Mouse (Mus musculus) fat pad, adult 2 months (tissue): ENCODE data around the gene Nfya.

Experiments
- DNase-seq: peaks from one replicate; pipeline ENCODE4 v3.0.0-alpha.2; 2011; ENCODE audit warnings: low read depth, low spot score; ENCODE audit errors: extremely low read depth

The Nfya gene

DNA sequence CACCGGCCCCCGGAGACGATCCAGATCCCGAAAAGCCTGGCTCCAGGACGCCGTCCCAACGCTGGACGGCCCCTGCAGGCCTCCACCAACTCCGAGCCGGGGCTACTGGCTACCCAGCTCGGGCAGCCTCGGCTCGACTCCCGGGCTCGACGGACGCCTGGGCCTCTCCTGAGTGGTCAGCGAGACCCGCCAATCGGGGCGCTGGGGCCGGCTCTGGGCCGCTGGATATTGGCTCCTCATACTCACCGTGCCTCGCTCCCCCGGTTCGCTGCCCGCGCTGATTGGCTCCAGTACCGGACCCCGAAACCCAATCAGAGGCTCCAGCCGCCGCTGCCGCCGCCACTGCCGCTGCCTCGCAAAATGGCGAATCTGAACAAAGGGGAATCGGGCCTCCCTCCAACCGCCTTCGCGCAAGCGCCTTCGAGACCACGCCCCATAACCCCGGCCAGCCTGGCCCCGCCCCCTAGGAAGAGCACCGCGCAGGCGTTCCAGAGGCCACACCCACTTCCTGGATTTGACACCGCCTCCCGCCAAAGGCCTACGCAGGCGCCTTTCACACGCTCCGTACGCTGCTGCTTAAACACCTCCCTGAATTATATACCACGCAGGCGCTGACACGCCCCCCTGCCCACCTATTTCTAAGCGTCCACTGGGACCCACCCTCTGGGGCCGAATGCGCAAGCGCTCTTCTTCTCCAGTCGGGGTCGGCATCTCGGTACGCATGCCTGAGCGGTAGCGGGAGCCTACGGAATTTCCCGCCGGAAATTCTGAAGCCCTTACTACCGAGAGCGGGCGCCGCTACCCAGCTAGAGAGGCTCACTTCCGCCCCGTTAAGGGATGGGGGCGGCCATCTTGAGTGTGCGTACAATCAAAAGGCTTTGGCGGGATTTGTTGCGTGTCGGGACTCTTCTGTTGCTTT is at the start of gene Nfya, which contains the start of gene Oard1:
Gene Nfya (minus strand): TSS at position 527 of the 919 bp plus-strand sequence.
Gene Oard1 (plus strand): TSS at position 635 of the 919 bp plus-strand sequence.
- peak; percentile 81 for DNase-seq

DNA sequence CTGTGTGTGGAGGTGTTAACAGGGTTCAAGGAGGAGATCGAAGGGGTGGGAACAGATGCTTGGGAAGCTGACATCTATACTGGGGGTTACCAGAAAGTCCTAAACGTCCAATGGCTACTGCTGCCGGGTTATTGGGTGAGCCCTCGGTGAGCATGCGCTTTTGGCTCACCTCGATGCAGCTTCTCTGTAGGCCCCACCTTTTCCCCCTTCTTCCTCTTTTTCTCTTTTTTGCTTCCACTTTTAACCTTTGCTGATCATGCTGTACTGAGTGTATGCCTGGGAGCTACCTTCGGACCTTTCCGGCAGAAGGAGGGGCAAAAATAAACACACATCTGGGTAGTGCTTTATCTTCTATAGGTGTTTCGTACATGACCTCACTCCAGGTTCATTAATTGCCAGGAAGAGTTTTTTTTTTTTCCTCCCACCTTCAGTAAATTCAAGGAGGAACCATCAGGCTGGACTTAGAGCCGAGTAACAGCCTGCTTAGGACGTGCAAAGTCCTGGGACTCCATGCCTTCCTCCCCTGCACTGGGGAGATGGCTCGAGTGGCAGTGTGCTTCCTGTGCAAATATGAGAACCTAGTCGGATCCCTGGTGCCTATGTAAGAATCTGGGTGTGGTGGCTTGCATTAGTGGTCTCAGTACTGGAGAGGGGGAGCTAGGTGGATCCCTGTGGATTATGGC is 48.4 kb upstream of the Nfya start:
- no peak for DNase-seq

DNA sequence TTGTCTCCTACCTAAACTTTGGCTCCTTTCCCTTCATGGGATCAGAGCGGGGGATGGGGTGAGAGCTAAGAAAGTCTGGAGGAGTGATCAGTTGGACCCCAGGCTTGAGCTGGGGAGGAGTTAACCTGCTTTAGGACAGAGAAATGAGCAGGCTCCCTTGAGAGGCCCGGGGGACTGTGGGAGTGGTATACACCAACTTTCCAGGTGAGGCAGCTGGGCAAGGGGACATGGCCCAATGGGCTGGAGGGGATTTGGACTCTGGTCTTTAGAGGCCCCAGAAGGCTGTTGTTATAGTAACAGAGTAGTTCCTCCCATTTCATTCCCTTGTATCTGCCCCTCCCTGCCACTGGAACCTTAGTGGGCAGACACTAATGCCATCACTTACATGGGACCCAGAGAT is 46.2 kb upstream of the Nfya start:
- DNase-seq: no peak

DNA sequence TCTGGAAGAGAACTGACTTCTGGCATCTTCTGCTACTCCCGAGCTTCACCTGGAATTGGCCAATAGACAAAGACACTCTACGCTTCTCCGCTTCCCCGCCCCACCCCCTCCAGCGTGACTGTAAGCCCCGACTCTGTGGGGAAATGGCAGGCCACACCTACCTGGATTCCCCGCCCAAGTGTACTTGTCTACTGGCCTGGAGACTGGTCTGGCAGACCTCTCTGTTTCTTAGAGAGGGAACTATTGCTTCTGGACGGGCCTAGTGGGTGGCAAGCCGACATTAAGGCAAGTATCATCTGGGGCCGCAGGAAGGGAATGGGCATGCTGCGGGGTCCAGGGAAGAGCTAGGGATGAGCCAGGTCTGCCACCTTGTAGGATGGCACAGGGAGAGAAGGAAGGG is 45.0 kb upstream of the Nfya start, which contains the start of gene Unc5cl:
Gene Unc5cl (plus strand): TSS at position 214 of the 400 bp plus-strand sequence.
- no peak for DNase-seq

DNA sequence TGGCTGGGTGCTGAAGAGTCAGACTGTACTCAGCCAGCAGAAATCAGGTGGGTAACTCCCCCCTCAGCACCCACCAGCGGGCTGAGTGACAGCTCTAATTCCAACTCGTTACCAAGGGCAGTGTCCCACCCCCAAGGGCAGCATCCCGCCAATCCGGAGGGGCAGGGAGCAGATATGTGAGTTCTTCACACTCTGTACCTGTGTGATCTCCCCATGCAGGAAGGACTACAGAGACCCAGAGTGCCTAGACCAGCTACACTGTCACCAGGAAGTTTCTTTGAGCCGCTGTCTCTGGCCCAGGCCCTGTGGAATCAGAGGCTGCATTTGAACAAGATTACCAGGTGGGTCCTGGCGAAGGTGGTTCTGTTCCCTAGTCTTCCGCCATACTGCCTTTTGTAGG is 44.5 kb upstream of the Nfya start:
- DNase-seq: no peak

DNA sequence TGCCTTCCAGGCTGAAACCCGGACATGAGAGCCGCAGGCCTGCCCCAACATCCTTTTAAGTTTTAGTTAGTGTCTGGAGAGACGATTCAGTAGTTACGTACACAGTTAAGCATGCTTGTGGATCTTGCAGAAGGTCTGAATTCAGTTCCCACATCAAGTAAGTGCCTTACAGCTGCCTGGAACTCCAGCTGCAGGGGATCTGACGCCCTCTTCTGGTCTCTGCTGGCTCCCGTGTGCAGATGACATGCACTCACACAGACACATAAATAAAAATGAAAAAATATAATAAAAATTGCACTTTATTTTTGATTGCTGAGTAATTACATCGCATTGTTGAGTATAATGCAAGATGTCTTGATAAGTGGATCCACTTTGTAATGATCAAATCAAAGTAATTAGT is 43.8 kb upstream of the Nfya start:
- no peak for DNase-seq

DNA sequence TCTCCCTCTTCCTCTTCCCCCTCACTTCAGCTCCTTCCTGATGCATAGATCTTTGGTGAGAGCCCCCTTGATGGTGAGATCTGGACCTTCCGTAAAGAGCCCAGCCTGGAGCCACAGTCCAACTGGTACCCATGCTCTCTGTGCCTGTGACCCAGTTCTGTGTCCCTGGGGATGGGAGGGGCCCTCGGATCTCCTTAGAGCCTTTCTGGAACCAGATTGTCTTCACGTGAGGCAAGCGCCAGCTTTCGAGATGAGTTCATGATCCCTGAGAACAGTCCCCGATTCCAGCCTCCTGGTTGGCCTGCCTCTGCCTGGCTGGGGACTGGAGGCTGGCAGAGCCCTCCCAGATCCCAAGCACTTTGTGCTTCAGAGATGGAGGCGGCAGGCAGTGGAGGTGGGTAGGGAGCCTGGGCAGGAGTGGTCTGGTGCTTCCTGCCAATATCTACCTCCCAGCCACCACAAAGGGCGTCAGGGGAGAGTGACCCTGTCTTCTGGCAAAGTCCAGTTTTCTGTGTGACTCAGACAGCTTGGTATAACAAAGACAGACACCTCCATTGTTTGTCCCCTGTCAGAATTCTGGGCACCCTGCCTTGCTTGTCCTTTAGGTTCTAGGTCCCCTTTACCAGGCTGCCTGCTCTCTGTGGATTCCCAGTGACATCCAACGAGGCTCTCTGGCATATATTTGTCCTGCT is 42.2 kb upstream of the Nfya start:
- DNase-seq: no peak

DNA sequence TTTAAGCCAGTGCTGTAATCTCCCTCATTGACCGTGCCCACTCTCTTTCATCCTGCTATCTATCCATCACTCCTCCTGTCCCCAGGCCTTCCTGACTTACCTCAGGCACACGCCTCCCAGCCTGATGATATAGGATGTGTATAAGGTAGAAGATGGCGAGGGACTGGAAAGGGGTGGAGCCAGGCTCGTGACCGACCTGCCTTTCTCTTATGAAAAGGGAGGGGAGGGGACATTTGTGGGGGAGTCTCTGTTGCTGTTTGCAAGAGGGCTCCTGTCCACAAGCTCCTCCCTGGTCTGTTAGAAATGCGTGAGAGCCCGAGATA is 41.6 kb upstream of the Nfya start, which contains the start of gene Tspo2:
Gene Tspo2 (minus strand): TSS at position 170 of the 323 bp plus-strand sequence.
- DNase-seq: no peak

DNA sequence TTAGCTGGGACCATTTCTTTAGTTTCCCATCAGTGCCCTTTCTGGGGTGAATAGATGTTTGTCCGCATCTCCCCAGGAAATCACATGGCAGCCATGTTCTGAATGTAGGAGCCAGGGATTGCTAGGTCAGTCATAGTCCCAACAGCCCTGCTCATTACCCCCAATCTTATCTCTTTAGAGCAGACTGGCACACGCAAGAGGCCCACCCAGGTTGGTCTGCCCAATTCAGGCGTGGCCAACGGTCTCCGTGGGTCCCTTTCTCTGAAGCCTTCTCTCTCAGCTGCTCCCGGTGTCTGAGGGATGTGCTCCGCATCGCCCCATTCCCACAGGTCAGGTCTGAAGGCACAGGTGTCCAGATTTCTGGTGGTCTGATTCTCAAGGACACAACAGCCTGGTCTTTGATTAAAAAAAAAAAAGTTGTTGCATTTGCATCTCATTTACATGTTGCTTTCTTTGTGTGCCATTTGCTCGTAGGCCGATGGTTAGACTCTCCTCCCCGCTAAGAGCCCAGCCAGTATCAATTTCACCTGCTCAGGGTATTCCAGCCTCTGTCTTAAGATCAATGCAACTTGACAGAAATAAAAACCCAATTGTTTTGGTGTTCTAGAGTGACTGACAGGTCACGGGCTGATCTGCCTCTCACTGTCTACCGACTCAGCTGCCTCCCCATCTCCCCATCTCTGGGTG is 41.1 kb upstream of the Nfya start:
- no peak for DNase-seq

DNA sequence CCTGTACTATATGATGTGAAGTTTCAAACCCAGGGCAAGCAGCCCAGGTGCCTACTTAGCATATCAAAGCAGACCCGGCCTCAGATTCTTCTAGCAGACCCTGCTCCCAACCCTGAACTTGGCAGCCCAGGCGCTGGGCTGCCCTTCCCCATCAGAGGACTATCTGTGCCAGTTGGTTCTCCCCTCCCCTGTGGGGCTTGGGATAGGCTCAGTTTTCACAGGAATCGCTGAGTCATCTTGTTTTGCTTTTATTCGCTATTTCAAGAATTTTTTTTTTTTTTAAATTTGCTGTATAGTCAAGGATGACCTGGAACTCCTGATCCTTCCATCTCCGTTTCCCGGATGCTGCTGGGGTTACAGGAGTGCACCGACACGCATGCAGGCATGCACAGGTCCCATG is 38.0 kb upstream of the Nfya start:
- DNase-seq: no peak

DNA sequence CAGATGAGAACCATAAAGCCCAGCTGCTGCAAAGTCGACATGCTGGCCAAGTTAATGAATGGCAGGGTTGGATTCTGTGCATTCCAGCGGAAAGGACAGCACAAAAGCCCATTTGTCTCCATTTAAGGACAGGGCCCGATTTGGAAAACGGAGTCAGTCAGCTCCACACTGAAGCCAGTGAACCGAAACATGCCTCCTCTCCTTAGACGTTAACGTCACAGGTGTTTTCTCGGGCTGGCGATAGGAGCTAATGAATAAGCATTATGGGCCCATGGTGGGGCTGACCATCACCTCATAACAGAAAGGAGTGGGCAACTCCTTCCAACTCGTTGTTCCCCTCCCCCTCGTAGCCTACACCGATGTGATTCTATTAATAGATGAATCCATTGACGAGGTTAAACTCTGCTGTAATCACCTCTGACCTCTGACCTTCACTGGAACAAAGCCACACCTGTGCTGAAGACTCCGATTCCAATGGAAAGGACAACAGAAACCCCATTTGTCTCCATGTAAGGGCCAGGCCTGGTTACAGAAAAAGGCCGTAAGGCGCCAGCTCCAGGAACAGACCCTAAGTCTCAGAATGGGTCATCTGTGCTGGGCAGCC is 33.9 kb upstream of the Nfya start:
- DNase-seq: no peak

DNA sequence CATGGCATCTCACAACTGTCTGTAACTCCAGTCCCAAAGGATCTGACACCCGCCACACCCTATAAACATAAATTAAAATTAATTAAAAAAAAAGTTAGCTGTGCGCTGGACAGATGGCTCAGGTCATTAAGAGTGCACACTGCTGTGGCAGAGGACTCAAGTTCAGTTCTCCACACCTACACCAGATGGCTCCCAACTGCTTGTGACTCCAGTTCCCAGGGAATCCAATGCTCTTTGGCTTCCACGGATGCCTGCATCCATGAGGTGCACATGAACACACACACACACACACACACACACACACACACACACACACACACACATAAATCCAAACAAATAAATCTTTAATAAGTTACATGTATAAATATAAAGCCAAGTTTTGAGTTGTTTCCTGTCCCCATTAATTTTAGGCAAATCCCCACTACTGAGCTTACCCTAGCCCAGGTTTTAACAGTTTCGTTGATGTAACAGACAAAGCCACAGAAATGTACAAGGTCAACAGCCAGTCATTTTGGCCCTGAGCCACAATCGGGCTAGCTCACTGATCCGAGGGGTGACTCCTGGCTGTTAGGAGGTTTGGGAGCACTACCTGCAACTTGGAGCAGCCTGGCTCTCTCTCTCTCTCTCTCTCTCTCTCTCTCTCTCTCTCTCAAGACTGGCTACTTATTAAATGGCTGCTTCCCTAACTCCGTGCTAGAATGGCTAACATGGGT is 33.2 kb upstream of the Nfya start:
- DNase-seq: no peak

DNA sequence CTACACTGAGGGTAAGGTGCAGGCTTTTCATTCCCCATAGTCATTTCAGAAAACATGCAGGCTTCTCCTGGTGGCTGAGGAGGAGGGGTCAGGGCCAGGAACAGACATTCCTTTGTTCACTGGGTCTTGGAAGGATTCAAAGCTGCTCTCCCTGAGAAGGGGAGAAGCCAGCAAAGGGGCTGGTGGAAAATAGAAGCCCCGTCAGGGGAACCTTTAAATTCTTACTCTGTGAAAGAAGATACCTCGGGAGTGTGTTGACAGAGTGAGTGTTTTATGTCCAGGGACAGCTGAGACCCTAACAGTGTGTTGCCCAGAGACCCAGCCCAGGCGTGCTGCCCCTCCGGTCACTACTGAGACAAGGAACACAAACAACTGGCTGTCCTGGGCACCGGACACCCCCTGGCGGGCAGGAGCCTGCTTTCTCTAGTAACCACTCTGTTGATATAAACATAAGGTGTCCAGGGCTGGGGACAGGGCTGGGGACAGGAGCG is 27.8 kb upstream of the Nfya start:
- DNase-seq: no peak

DNA sequence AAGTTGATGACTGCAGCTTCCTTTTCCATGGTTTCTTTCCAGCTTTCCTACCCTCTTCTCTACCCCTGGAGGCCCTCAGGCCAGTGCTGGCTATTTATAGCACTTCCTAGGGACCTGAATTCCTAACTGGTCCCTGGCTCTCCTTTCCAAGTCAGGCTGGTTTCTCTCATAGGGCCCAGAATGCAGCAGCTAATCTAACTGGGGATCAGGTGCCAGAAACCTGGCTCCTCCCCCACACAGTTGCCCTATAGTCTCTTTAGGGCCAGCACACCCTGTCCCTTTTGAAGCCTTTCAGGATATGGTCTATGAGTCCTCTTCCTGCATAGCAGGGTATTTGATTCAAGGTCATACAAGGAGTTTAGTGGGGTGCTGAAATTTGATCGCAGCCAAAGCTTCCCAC is 26.8 kb upstream of the Nfya start:
- DNase-seq: no peak

DNA sequence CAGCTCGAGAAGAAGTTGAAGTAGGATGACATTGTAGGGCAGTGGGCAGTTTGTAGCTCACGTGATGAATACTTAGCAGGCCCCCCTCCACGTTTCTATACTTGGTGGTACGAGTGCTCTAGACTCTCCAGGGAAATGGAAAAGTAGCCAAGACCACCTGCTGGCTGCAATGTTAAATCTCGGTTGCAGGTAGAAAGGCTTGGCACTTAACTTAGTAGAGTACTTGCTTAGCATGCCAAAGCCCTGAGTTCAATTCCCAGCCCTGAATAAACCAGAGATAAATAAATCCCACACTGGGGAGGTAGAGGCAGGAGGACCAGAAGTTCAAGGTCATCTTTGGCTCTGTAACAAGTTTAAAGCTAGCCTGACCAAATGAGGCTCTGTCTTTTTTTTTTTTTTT is 24.8 kb upstream of the Nfya start:
- DNase-seq: no peak

DNA sequence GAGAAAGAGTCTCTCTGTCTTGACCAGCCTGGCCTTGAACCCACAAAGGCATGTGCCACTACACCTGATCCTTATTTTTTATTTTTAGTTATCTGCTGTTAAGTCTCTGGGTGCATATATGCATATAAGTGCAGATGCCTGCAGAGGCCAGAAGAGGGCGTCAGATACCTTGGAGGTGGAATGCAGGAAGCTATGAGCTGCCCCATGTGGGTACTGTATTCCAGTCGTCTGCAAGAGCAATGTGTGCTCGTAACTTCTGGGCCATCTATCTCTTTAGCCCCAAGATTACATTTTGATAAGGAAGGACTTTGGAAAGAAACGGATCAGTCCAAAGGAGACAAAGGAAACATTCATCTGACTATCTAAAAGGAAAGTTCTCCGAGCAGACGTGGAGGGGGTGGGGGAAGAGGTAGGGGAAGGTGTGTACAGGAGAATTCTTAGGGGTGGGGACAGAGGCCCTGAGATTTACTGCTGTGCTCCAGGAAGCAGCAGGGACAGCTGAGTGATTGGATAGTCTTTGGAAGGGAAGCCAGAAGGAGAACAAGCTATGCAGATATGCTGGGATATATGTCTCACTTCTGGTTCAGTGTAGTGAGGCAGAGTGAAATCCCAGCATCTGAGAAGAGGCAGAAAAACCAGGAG is 24.1 kb upstream of the Nfya start:
- DNase-seq: no peak

DNA sequence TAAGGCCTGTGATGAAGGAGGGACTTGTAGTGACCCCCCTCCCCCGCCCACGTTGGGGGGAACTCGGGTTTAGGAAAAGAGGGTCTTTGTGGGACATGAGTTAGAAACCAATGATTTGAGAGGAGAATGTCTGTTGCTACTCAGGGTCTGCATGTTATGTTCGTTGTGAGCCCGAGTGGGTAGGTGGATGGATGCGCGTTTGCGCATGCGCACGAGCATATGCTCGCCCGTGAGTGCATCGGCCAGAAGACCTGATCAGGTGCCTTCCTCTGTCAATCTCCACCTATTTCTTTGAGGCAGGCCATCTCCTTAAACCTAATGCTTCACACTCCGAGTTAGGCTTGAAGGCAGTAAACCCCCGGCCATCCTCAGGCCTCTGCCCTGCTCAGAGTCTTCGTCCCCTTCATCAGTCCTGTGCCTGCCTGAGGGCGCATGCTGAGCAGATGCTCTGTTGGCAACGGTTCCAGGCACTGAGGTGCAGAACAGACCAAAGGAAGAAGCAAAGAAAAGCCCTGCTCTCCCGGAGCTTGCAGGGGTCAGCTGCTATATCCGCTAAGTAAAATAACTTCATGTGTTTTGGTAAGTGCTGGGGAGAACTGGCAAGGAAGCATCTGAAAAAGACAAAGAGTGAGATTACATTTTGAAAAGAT is 23.4 kb upstream of the Nfya start:
- no peak for DNase-seq

DNA sequence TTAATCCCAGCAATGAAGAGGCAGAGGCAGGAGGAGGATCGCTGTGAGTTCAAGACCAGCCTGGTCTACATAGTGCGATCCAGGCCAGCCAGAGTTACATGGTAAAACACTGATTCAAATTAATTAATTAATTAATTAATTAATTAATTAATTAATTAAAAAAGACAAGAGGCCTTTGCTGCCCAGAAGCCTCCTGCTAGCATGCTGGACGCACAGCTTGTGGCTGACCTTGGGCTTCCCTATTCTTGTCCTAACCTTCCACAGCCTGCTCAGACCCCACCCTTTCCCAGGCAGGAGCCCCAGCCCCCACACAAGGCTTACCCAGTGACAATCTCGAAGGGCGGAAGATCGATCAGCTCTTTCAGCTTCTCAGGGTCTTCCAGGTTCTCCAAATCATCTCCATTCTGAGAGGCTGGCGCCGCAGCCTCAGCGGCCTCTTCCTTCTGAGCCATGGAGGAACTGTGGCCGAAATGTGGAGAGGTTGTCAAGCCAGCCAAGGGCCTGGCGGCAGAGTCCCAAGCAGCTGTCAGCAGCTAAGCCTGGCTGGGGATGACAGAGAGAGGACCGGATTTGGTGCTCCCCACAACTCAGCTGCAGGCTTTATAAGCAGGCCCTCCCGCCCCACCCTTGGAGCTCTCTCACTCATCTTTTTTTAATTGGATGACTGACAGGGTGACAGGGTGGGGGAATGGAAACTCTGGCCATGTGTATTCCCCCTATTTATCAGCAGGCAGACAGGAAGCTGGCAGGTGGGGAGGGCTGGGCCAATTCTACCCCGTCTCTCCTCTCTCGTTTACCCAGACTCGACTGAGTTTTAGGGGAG is 22.7 kb upstream of the Nfya start, which contains the start of gene Apobec2:
Gene Apobec2 (minus strand): TSS at position 773 of the 823 bp plus-strand sequence.
- no peak for DNase-seq
